Mouse (Mus musculus) olfactory bulb, adult 2 months (tissue): ENCODE data around the gene Tnfrsf4.

ENCODE experiments used
- CTCF ChIP-seq: fragments of 200-500 bp; IDR thresholded peaks from 2 replicates; pipeline ENCODE4 v1.5.1; 2012; ENCODE audit warnings: low read depth, mild to moderate bottlenecking, low read length, moderate library complexity; ENCODE audit not compliant: insufficient read depth
- POLR2A ChIP-seq: fragments of 200-500 bp; IDR thresholded peaks from 2 replicates; pipeline ENCODE4 v1.6.1; 2012; ENCODE audit warnings: mild to moderate bottlenecking, low read depth, low read length, moderate library complexity; ENCODE audit not compliant: insufficient read depth

GRCm38 (mm10) chr4:156034301-156034700 lies 20.7 kb downstream of the Tnfrsf4 start:
- TF ChIP-seq CTCF = no peak
- no peak for TF ChIP-seq POLR2A
